Mouse (Mus musculus): Measurements from ENCODE around the gene Col6a6.

- TF ChIP-seq CTCF (IDR thresholded peaks at IDR 0.05; ENCODE audit: borderline replicate concordance, control insufficient read depth, extremely low read depth, insufficient read depth, low read length, poor library complexity) (no peak), POLR2A (IDR thresholded peaks at IDR 0.05; ENCODE audit: control insufficient read depth, extremely low read depth, insufficient read depth, low read length, poor library complexity) (no peak)
Observed at GRCm38 (mm10) chr9:105665269-105665668, 162.7 kb downstream of the Col6a6 start.

Data from thymus, adult 2 months (tissue).